Mouse (Mus musculus) hindbrain, embryonic 10.5 days (tissue): ENCODE results near the gene Slc7a5. TPM values are rescaled to one million over a fixed set of nuclear protein-coding genes. Genes with fewer than 3 reads are reported as not detected.

ENCODE experiments used
- DNase-seq: peaks from one replicate; pipeline ENCODE4 v3.0.0-alpha.2; 2017; ENCODE audit warnings: low spot score
- H3K27ac ChIP-seq: fragments of 300-500 bp; sonication (generic); 2 replicates; pipeline ENCODE4 v1.5.1; 2016; ENCODE audit warnings: mild to moderate bottlenecking, moderate library complexity
- H3K27me3 ChIP-seq: fragments of 300-500 bp; sonication (generic); 2 replicates; pipeline ENCODE4 v1.6.1; 2016; ENCODE audit warnings: mild to moderate bottlenecking; ENCODE audit not compliant: poor library complexity, insufficient read depth, severe bottlenecking
- H3K36me3 ChIP-seq: fragments of 300-500 bp; sonication (generic); 2 replicates; pipeline ENCODE4 v1.6.1; 2016; ENCODE audit warnings: mild to moderate bottlenecking, moderate library complexity
- H3K4me1 ChIP-seq: fragments of 300-500 bp; sonication (generic); replicated peaks from 2 replicates; pipeline ENCODE4 v1.6.1; 2016; ENCODE audit warnings: mild to moderate bottlenecking
- H3K4me3 ChIP-seq: fragments of 300-500 bp; sonication (generic); 2 replicates; pipeline ENCODE4 v1.5.1; 2016; ENCODE audit warnings: mild to moderate bottlenecking, moderate library complexity
- H3K9me3 ChIP-seq: fragments of 300-500 bp; sonication (generic); 2 replicates; pipeline ENCODE4 v1.6.1; 2016; ENCODE audit warnings: mild to moderate bottlenecking, moderate library complexity
- WGBS: fragments of 180-500 bp; shearing (Covaris S2); methylation state at CpG from one replicate; pipeline ENCODE4 v1.1.7; 2016; 5-methylcytosine and 5-hydroxymethylcytosine counted together
- polyA plus RNA-seq: library from polyadenylated mRNA; unstranded; fragments of >200 nt; fragmentation: Nextera tagmentation; extraction: Ambion mirVana; gene quantifications from 2 replicates; pipeline ENCODE4 v1.2.1, GENCODE M21; 2016

Gene Slc7a5
- polyA plus RNA-seq, 1 experiment from 2014 or later: 27.2 TPM

DNA sequence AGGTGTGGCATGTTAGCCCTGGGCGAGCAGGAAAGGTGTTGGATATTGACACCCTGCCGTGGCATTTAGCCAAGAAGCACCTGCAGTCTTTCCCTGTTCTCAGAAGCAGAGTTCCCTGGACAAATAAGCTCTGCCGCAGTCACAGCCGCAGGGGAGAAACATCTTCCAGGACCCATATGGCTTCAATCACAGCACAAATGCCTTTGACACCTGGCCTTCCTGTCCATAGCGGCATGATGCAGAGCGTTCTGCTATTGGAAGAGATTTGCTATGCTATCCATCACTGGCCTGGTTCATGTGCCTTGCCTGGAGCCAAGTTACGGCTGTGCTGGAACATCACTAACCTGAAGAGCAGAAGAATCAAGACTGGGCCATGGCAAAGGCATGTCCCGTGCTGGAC lies 42.1 kb downstream of the Slc7a5 start:
- DNase-seq: no peak
- H3K4me1 ChIP-seq: peaks cover 14% of the 10 kb centered on the region; the same call in 1 of the 2 replicates
- no peak overlapping the region for H3K4me3 ChIP-seq
- H3K9me3 ChIP-seq: no peaks in the 10 kb centered on the region
- no peaks in the 10 kb centered on the region for H3K27me3 ChIP-seq
- WGBS: 76% methylated on average over 8 of the region's 8 CpGs
- no peaks in the 10 kb centered on the region for H3K36me3 ChIP-seq
- no peak overlapping the region for H3K27ac ChIP-seq

DNA sequence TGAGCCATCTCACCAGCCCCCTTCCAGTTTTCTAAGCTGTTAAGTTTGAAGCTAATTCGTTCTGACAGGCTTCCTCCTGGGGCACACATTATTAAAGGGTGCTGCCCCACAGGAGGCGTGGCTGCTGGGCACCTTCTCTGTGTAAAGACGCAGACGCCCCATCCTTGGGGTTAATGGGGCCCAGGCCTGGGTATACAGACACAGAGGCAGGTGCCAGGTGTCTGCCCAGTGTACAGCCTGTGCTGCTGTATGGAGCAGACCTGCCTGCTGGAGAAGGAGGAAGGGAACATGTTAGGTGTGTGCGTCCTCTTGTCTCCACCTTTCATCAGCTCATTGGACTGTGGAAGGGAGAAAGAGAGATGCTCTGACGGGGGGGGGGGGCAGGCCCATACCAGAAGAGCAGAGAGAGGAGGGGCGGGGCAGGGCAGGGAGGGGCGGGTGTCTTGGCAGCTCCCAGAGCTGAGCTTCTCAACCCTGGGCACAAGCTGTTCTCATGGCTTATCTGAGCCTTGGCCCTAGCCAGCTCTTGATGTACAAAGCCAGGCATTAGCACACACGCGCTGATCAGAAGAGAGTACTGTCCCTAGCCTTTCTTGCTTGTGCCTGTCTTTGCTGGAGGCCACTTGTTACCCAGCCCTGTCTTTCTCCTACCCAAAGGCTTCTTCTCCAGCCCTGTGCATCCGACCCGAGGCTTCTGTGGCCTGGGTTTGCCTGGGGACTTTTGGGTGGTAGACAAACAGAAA lies 45.5 kb downstream of the Slc7a5 start:
- WGBS: 72% methylated on average over 11 of the region's 12 CpGs

DNA sequence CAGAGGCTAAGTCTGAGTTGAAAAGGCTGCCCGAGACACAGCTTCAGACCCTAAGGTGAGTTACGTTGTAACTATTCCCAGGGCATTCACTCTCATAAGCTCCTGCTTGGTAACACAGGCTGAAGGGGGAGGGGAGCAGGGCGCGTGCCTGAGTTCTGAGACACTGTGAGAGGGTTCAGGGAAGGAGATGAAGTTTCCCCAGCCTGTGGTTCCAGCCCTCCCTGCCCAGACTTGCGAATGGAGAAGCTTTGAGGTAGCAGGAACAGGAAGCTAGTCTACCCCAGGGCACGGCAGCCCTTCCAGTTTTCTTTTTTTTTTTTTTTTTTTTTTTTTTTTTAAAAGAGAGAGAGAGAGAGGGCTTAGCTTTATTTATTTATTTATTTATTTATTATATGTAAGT lies 46.2 kb downstream of the Slc7a5 start:
- H3K27me3 ChIP-seq: no peaks in the 10 kb centered on the region
- no peak for DNase-seq
- no peak overlapping the region for H3K4me3 ChIP-seq
- WGBS: 60% methylated on average over 6 of the region's 6 CpGs
- no peak overlapping the region for H3K27ac ChIP-seq
- no peaks in the 10 kb centered on the region for H3K36me3 ChIP-seq
- peaks cover 21% of the 10 kb centered on the region for H3K4me1 ChIP-seq
- H3K9me3 ChIP-seq: no peaks in the 10 kb centered on the region

More for the DNA sequence above, 45.5 kb downstream of the Slc7a5 start:
- Histone ChIP-seq H3K4me3 (no peak overlapping the region), H3K27ac (no peak overlapping the region), H3K36me3 (no peaks in the 10 kb centered on the region), H3K27me3 (no peaks in the 10 kb centered on the region), H3K4me1 (peaks cover 19% of the 10 kb centered on the region), H3K9me3 (no peaks in the 10 kb centered on the region)
- no peak for DNase-seq

DNA sequence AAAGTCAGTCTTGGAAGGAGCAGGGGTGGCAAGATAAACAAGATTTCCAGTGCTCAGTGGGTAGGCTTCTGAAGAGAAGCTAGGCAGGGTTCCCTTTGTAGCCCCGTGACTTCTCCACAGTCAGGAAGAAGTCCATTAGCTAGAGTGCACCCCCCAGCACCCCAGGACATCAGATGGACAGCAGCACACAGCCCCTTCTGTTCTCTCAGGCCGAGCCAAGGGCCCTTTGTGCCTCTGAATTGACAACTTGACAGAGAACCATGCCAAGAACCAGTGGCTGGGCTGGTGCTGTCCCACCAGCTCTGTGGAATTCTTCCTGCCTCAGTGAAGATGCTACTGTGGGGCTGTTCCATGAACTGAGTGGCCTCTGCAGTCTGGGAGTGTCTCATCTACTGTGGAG lies 49.7 kb downstream of the Slc7a5 start:
- Histone ChIP-seq H3K4me1 (peaks cover 21% of the 10 kb centered on the region), H3K36me3 (no peaks in the 10 kb centered on the region), H3K27ac (no peak overlapping the region), H3K27me3 (no peaks in the 10 kb centered on the region), H3K9me3 (no peaks in the 10 kb centered on the region), H3K4me3 (no peak overlapping the region)
- no peak for DNase-seq
- 32% methylated on average over 2 of the region's 2 CpGs for WGBS

DNA sequence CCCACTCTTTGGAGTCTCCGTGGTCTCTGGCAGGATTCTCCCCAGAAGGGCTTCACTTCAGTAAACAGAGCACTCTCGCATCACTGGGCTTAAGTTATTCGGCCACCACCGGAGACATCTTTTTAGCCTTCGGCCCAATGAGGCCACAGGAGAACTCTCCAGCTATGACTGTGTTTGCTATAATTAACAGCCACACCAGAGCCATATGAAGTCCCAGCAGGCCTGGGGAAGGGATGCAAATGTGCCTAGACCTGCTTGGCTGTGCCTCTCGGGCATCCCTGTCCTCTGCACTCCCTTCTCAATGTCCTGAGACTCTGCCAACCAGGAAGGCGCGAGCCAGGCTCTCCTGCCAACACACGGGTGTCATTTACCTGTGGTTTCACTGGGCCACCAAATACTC lies 50.2 kb downstream of the Slc7a5 start:
- Histone ChIP-seq H3K9me3 (no peaks in the 10 kb centered on the region), H3K4me1 (peaks cover 21% of the 10 kb centered on the region), H3K27me3 (0 out of 2 replicates have a peak, but pooled peaks cover 3% of the 10 kb centered on the region), H3K36me3 (no peaks in the 10 kb centered on the region), H3K4me3 (no peak overlapping the region), H3K27ac (no peak overlapping the region)
- no peak for DNase-seq
- WGBS: 53% methylated on average over 9 of the region's 9 CpGs

DNA sequence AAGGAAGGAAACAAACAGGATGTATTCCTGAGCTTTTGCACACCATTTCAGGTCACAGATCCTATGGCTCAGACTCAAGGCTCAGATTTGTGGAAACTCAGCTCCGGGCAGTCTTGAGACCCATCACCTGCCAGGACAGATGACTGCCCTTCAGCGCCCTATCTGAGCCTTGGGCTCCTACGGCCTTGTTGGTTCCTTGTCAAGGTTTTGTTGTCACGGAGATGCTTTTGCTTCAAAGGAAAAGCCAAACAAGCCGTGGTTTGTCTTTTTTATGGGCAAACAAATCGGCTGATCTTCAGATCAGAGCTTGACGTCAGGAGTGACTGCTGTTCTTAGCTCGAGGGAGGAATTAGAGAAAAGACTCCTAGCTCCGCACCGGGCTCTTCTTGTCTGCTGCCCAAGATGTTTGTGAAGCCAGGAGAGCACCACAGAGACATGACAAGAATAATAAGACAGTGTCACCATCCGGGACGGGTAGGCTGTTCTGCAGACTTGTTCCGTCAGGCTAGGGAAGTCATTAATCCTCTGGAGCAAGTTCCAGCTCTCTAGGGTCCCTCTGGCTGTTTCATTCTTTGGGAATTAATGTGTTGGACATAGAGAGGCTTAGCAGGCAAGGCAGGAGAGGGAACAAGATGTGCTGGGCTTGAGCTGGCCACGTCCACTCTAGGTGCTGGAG lies 51.3 kb downstream of the Slc7a5 start:
- 0 out of 2 replicates have a peak, but pooled peaks cover 5% of the 10 kb centered on the region for H3K27me3 ChIP-seq
- no peak for DNase-seq
- no peak overlapping the region for H3K4me3 ChIP-seq
- H3K4me1 ChIP-seq: peaks cover 27% of the 10 kb centered on the region
- no peaks in the 10 kb centered on the region for H3K36me3 ChIP-seq
- no peaks in the 10 kb centered on the region for H3K9me3 ChIP-seq
- 87% methylated on average over 14 of the region's 14 CpGs for WGBS
- H3K27ac ChIP-seq: no peak overlapping the region

DNA sequence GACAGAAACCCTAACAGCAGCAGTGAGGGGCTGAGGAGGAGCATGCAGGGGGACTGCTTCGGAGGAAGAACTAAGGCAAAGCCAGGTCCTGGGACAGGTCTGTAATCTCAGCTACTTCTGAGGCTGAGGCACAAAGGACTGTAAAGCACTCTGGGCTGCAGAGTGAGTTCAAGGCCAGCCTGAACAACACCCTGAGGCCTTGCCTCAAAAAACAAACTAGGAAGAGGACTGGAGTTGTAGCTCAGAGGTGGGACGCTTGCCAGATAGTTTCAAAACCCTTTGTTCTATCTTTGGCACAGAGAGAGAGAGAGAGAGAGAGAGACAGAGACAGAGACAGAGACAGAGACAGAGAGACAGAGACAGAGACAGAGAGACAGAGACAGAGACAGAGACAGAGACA lies 53.9 kb downstream of the Slc7a5 start:
- H3K36me3 ChIP-seq: no peaks in the 10 kb centered on the region
- H3K27me3 ChIP-seq: peaks cover 5% of the 10 kb centered on the region; the same call in 1 of the 2 replicates
- H3K9me3 ChIP-seq: no peaks in the 10 kb centered on the region
- 84% methylated on average over 2 of the region's 2 CpGs for WGBS
- no peak for DNase-seq
- peaks cover 35% of the 10 kb centered on the region for H3K4me1 ChIP-seq
- no peak overlapping the region for H3K4me3 ChIP-seq
- H3K27ac ChIP-seq: no peak overlapping the region

DNA sequence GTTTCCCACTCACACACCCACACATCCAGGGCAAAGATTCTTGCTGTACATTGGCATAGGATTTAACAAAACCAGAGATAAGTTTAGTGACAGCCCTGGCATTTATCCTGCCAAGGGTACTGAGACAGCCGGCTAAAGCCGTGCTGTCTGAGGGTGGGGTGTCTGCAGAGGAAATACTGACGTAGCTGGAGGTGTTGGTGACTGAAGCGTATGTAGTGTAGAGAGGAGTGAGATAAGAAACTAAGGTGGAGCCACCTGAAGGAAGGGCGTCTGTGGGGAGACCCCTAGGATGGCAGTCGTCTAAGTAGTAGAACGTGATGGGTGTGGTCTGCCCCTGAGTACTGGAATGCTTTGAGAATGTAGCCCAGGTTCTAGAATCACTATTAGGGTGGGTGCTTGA lies 55.0 kb downstream of the Slc7a5 start:
- Histone ChIP-seq H3K4me3 (no peak overlapping the region), H3K9me3 (no peaks in the 10 kb centered on the region), H3K4me1 (peaks cover 27% of the 10 kb centered on the region), H3K27me3 (peaks cover 8% of the 10 kb centered on the region; the same call in 1 of the 2 replicates), H3K27ac (no peak overlapping the region; the same call in 1 of the 2 replicates), H3K36me3 (no peaks in the 10 kb centered on the region)
- no peak for DNase-seq
- 68% methylated on average over 7 of the region's 7 CpGs for WGBS

DNA sequence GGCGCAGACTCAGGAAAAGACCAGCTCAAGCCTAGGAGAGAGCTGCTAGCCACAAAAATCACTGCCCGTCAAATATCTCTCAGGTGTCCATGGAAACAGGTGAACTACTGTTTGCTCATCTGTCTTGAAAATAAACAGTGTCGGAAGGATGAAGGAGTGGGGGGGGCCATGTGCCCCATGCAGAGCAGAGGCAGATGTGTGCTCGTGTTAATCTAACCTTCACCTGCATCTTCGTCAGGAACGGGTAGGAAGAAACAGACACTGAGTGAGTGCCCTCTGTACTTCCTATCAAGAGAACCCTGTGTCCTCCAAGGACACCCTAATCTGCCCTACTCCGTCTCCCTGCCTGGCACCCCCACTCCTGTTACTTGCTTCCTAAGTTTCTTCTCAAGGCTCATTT lies 55.8 kb downstream of the Slc7a5 start:
- WGBS: 50% methylated on average over 7 of the region's 7 CpGs
- H3K9me3 ChIP-seq: no peaks in the 10 kb centered on the region
- H3K4me1 ChIP-seq: peaks cover 20% of the 10 kb centered on the region
- H3K27me3 ChIP-seq: peaks cover 8% of the 10 kb centered on the region; the same call in 1 of the 2 replicates
- no peaks in the 10 kb centered on the region for H3K36me3 ChIP-seq
- H3K4me3 ChIP-seq: peak overlapping the region; percentile 41; the same call in 1 of the 2 replicates
- peak overlapping the region; percentile 80 for H3K27ac ChIP-seq
- DNase-seq: no peak

DNA sequence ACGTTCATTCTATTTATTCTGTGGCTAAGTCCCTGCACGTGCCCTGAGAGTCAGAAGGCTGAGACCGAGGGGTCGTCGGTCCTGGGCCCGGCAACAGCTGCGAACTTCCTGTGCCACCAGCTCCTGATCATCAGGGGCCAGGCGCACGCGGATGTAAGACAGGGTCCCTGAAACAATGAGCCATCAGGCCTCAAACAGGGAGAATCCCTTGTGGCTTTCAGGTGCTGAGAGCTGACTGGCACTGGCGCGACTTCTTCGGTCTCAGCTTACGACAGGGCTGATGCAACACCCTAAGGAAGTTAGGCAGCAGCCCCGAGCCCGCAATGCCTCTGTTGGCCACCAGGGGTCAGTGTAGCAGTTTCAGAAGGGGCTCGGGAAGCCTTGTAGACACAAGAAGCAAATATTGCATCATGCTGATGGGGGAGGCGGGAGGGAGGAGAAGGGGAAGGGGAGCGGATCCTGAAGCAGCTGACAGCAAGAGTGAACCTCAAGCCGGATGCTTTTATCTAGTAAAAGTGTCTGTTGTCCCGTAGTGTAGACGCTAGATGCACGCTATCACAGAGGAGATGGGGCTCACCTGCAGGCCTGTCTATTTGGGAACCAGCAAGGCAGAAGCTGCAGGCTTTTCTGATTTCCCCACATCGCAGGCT lies 56.5 kb downstream of the Slc7a5 start:
- DNase-seq: peak; percentile 99
- WGBS: 7% methylated on average over 24 of the region's 24 CpGs
- peak overlapping the region; percentile 80 for H3K27ac ChIP-seq
- no peaks in the 10 kb centered on the region for H3K9me3 ChIP-seq
- H3K4me3 ChIP-seq: peak overlapping the region; percentile 41
- peaks cover 8% of the 10 kb centered on the region; the same call in 1 of the 2 replicates for H3K27me3 ChIP-seq
- H3K36me3 ChIP-seq: peaks cover 3% of the 10 kb centered on the region; the same call in 1 of the 2 replicates
- H3K4me1 ChIP-seq: peaks cover 20% of the 10 kb centered on the region

DNA sequence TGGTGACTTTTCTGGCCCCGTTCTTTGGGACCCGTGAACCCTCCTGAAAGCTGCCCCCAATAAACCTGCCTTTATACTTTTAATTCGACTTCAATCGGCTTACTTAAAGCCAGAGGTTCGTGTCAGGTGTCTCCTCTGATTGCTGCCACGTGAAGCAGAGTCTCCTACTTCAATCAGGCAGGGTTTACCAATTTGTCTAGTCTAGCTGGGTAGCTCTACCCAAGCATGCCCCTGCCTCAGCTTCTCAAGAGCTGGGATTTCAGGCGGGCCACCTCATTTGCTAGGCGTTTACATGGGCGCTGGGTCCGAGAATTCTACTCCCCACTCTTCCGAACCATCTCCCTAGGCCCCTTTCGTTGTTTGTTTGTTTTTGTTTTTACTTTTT lies 57.1 kb downstream of the Slc7a5 start:
- Histone ChIP-seq H3K4me3 (peak overlapping the region; percentile 41), H3K27me3 (peaks cover 8% of the 10 kb centered on the region; the same call in 1 of the 2 replicates), H3K9me3 (no peaks in the 10 kb centered on the region), H3K27ac (peak overlapping the region; percentile 80), H3K4me1 (peaks cover 20% of the 10 kb centered on the region), H3K36me3 (peaks cover 8% of the 10 kb centered on the region; the same call in 1 of the 2 replicates)
- no peak for DNase-seq
- 40% methylated on average over 12 of the region's 12 CpGs for WGBS

DNA sequence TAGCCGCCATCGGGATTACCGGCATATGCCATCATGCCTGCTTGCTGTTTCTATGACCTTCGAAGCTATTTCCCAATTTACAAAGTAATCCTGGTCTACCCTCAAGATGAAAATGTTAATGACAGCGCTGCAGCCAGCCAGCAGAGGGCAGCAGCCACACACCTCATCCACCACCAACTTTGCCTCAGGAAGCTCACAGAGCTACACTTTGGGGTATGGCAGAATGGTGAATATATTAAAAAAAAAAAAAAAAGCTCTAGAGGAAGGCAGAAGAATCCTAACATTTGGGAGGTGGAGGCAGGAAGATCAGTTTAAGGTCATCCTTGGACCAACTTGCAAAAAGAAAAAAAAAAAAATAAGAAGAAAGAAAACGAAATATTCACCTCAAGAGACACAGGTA lies 57.5 kb downstream of the Slc7a5 start:
- Histone ChIP-seq H3K4me3 (no peak overlapping the region), H3K27me3 (peaks cover 8% of the 10 kb centered on the region; the same call in 1 of the 2 replicates), H3K36me3 (peaks cover 12% of the 10 kb centered on the region; the same call in 1 of the 2 replicates), H3K27ac (0 out of 2 replicates have a peak overlapping the region, but pooled peaks have one; percentile 80), H3K9me3 (no peaks in the 10 kb centered on the region), H3K4me1 (peaks cover 21% of the 10 kb centered on the region)
- peak; percentile 82 for DNase-seq
- 15% methylated on average over 6 of the region's 6 CpGs for WGBS
